ENCODE assay signal across 9 mouse cellular contexts in the genomic region with DNA sequence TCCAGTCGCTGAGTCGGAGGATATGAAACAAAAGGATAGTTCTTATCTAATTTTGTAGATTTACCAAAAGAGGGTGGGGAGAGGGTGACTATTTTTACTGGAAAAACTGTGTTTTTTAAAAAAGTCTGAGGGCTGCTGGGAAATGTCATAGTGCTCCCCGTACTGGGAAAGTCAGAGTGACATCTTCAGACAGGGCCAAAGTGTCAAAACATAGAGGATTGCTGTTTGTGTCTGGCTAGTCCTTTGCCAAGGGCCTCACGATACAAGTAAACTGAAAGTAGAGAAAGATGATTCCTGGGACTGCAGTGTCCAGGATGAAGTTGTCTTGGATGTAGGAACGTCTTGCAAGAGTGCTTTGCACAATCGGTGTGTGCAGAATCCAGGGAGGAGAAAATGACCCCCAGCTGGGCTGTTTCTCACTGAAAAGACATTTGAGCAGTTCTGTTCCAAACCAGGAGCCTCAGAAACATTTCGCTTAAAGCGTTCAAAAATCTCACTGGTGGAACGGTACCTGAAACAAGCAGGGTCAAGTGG. TPM values are rescaled to one million over a fixed set of nuclear protein-coding genes. Genes with fewer than 3 reads are reported as not detected.
DNase-seq lines count a peak whose midpoint lies in the region; ATAC-seq lines count a peak whose summit lies in the region.
"Had no signal": no experiment of that assay in that cellular context is flagged by ENCODE, and none has a peak within 500 bp of the region (broad histone marks: within the 10 kb centered on the region; RNA-seq: fewer than 3 reads in every experiment).

No protein-coding gene starts in this region.

- H3K27me3 ChIP-seq in heart, embryonic 15.5 days, result peaks cover 42% of the 10 kb centered on the region
- peaks cover 14% of the 10 kb centered on the region for H3K27me3 ChIP-seq in intestine, embryonic 15.5 days (replicated peaks)

- H3K27ac ChIP-seq in heart, embryonic 15.5 days, result no peak overlapping the region
- H3K27ac ChIP-seq in intestine, embryonic 15.5 days, result no peak overlapping the region

- ATAC-seq in heart, embryonic 15.5 days (replicated peaks; ENCODE audit: insufficient number of reproducible peaks, insufficient read depth, low FRiP score, low read depth), result no peak
- no peak for ATAC-seq in intestine, embryonic 15.5 days

- peak overlapping the region; percentile 90 for H3K4me2 ChIP-seq in heart, embryonic 15.5 days
- peak overlapping the region; percentile 86 for H3K4me2 ChIP-seq in intestine, embryonic 15.5 days (replicated peaks)

- H3K36me3 ChIP-seq in heart, embryonic 15.5 days, result no peaks in the 10 kb centered on the region
- H3K36me3 ChIP-seq in intestine, embryonic 15.5 days, result no peaks in the 10 kb centered on the region

- H3K9ac ChIP-seq in heart, embryonic 15.5 days, result peak overlapping the region; percentile 64; the same call in 1 of the 2 replicates
- H3K9ac ChIP-seq in intestine, embryonic 15.5 days, result no peak overlapping the region

- peak overlapping the region; percentile 72 for H3K4me3 ChIP-seq in heart, embryonic 15.5 days
- peak overlapping the region; percentile 61; the same call in 1 of the 2 replicates for H3K4me3 ChIP-seq in intestine, embryonic 15.5 days (replicated peaks)

- peaks cover 24% of the 10 kb centered on the region for H3K4me1 ChIP-seq in heart, embryonic 15.5 days (replicated peaks)
- H3K4me1 ChIP-seq in intestine, embryonic 15.5 days (replicated peaks), result peaks cover 13% of the 10 kb centered on the region

- 55% methylated on average over 9 of the region's 9 CpGs for WGBS in heart, embryonic 15.5 days
- 50% methylated on average over 9 of the region's 9 CpGs for WGBS in intestine, embryonic 15.5 days

- no peaks in the 10 kb centered on the region for H3K9me3 ChIP-seq in heart, embryonic 15.5 days (replicated peaks)
- no peaks in the 10 kb centered on the region for H3K9me3 ChIP-seq in intestine, embryonic 15.5 days

- no peak for DNase-seq in heart, adult 9 months (ENCODE audit: low spot score in 2 of 2)
- peak; percentile 36 for DNase-seq in thymus, postnatal 4 days
- no peak for DNase-seq in thymus, postnatal 14 days
- no peak for DNase-seq in adrenal gland, adult 18-20 months (ENCODE audit: low spot score in 2 of 2)
- no peak for DNase-seq in ovary, postnatal 36 days (ENCODE audit: low spot score)
- no peak for DNase-seq in ovary, postnatal 14 days (ENCODE audit: low spot score)
- DNase-seq: cerebellum, adult 9-11 months had no signal

RNA-seq across cellular contexts. Expression of a gene that starts 1.4 kb away (rescaled TPM):
- polyA plus RNA-seq in heart, embryonic 15.5 days (2015; fragmentation: Nextera tagmentation; extraction: Ambion mirVana), result 3.4 and 8.1 TPM in 2 replicates
- 5.2 and 6.7 TPM in 2 replicates for polyA plus RNA-seq in intestine, embryonic 15.5 days (2015; fragmentation: Nextera tagmentation; extraction: Ambion mirVana)
- 10 to 100 TPM in 1 of 2 experiments, 1 to 10 TPM in 1; 8.5 to 10.3 TPM for total RNA-seq in adrenal gland, adult 18-20 months (2021)

RNA-seq across cellular contexts. Expression of a gene that starts 29.1 kb away (rescaled TPM):
- 0.15 TPM in 1 of 2 replicates, not detected in the other for polyA plus RNA-seq in heart, embryonic 15.5 days (2015; fragmentation: Nextera tagmentation; extraction: Ambion mirVana)
- polyA plus RNA-seq in intestine, embryonic 15.5 days (2015; fragmentation: Nextera tagmentation; extraction: Ambion mirVana), result 0.05 and 0.10 TPM in 2 replicates
- total RNA-seq in adrenal gland, adult 18-20 months (2021), result under 1 TPM in 1 of 2 experiments, not detected in 1; 0.10 TPM
